Mouse (Mus musculus): ENCODE measurements around the gene Rela.

DNA sequence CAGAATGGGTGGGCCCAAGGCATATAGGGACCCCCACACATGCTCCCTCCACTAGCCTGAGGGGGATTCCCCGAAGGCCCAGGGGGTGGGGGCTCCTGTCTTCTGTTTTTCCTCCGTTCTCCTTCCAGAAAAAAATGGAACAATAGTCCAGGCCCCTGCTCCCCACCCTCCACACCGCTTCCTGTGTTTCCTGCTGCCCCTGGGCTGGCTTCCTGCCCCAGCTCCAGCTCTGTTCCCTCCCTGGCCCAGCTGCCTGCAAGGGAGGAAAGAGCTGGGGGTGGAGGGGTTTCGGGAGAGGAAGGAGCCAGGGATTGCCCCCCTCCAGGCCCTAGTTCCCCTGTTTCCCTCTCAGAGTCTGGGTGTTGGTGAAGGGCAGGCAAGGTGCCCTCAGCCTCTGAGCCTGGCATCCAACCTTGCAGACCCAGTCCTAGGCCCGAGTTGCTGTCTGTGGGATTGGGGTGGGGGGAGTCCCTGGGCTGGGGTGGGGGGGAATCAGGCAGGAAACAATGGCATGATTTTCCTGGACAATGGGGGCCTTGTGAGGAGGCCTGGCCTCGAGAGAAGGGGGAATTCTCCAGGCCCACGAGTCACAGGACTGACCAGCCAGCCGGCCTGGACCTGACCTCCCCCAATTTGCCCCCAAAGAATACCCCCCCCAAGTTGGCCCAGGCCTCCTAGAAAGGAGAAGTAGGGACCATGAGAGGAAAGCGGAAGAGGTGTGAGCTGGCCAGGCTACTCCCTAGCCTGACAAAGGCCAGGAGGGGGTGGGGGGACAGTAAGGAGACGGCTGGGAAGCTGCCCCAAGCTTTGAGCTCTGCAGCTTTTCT is 55.0 kb downstream of the Rela start:
- no peak for TF ChIP-seq CTCF (conservative IDR thresholded peaks at IDR 0.05; ENCODE audit: insufficient read depth, insufficient read length, low read depth, low read length)
- TF ChIP-seq POLR2A (IDR thresholded peaks at IDR 0.05; ENCODE audit: low read depth, low read length) = no peak
